In genomic region chr3:58168522-58169185, GRCm38 (mm10) we compare ENCODE assay signal across 9 mouse cellular contexts.
DNase-seq lines count a peak whose midpoint lies in the region; ATAC-seq and TF ChIP-seq lines count a peak whose summit lies in the region.
"Had no signal": no experiment of that assay in that cellular context is flagged by ENCODE, and none has a peak within 500 bp of the region (broad histone marks: within the 10 kb centered on the region; RNA-seq: fewer than 3 reads in every experiment).

No protein-coding gene starts in this region.

- H3K4me2 ChIP-seq in embryonic facial prominence, embryonic 13.5 days = 0 out of 2 replicates have a peak overlapping the region, but pooled peaks have one; percentile 0
- H3K4me2 ChIP-seq in forebrain, embryonic 15.5 days (replicated peaks) = no peak overlapping the region
- no peak overlapping the region for H3K4me2 ChIP-seq in hindbrain, embryonic 14.5 days (replicated peaks)
- H3K4me2 ChIP-seq in stomach, postnatal 0 days (replicated peaks; ENCODE audit: low read depth) = peak overlapping the region; percentile 8; the same call in 1 of the 2 replicates
- H3K4me2 ChIP-seq: liver, embryonic 13.5 days had no signal

- H3K27ac ChIP-seq in embryonic facial prominence, embryonic 13.5 days = no peak overlapping the region
- H3K27ac ChIP-seq in embryonic facial prominence, embryonic 10.5 days (replicated peaks) = no peak overlapping the region
- peak overlapping the region; percentile 48 for H3K27ac ChIP-seq in forebrain, embryonic 15.5 days (replicated peaks)
- no peak overlapping the region for H3K27ac ChIP-seq in hindbrain, embryonic 14.5 days
- H3K27ac ChIP-seq in stomach, postnatal 0 days (replicated peaks) = 0 out of 2 replicates have a peak overlapping the region, but pooled peaks have one; percentile 30
- H3K27ac ChIP-seq: liver, embryonic 13.5 days had no signal

- no peaks in the 10 kb centered on the region for H3K36me3 ChIP-seq in embryonic facial prominence, embryonic 13.5 days
- no peaks in the 10 kb centered on the region for H3K36me3 ChIP-seq in embryonic facial prominence, embryonic 10.5 days (replicated peaks)
- no peaks in the 10 kb centered on the region for H3K36me3 ChIP-seq in forebrain, embryonic 15.5 days
- H3K36me3 ChIP-seq in hindbrain, embryonic 14.5 days (replicated peaks; ENCODE audit: control insufficient read depth, insufficient read depth) = no peaks in the 10 kb centered on the region
- no peaks in the 10 kb centered on the region for H3K36me3 ChIP-seq in stomach, postnatal 0 days (ENCODE audit: control insufficient read depth, insufficient read depth, low read length)
- H3K36me3 ChIP-seq: liver, embryonic 13.5 days had no signal

- H3K9me3 ChIP-seq in embryonic facial prominence, embryonic 13.5 days = no peaks in the 10 kb centered on the region
- H3K9me3 ChIP-seq in embryonic facial prominence, embryonic 10.5 days = no peaks in the 10 kb centered on the region
- no peaks in the 10 kb centered on the region for H3K9me3 ChIP-seq in forebrain, embryonic 15.5 days
- no peaks in the 10 kb centered on the region for H3K9me3 ChIP-seq in hindbrain, embryonic 14.5 days (ENCODE audit: control insufficient read depth, low read length)
- H3K9me3 ChIP-seq in stomach, postnatal 0 days (ENCODE audit: control insufficient read depth, low read length) = no peaks in the 10 kb centered on the region
- H3K9me3 ChIP-seq: liver, embryonic 13.5 days had no signal

- no peak for TF ChIP-seq CTCF in stomach, postnatal 0 days (IDR thresholded peaks at IDR 0.05; ENCODE audit: low read depth)

- no peak for ATAC-seq in embryonic facial prominence, embryonic 13.5 days (ENCODE audit: insufficient number of reproducible peaks, insufficient read depth, low FRiP score, low TSS enrichment, low read depth)
- ATAC-seq in forebrain, embryonic 15.5 days (replicated peaks) = peak; percentile 78
- ATAC-seq in hindbrain, embryonic 14.5 days (ENCODE audit: low FRiP score) = peak; percentile 31; the same call in 1 of the 2 replicates
- ATAC-seq in stomach, postnatal 0 days (ENCODE audit: low FRiP score, low TSS enrichment) = no peak

- WGBS in embryonic facial prominence, embryonic 13.5 days = 54% methylated on average over 14 of the region's 14 CpGs
- 72% methylated on average over 14 of the region's 14 CpGs for WGBS in embryonic facial prominence, embryonic 10.5 days
- WGBS in forebrain, embryonic 15.5 days = 28% methylated on average over 14 of the region's 14 CpGs
- WGBS in hindbrain, embryonic 14.5 days = 39% methylated on average over 14 of the region's 14 CpGs
- WGBS in stomach, postnatal 0 days = 44% methylated on average over 14 of the region's 14 CpGs

- H3K4me1 ChIP-seq in embryonic facial prominence, embryonic 13.5 days = 0 out of 2 replicates have a peak, but pooled peaks cover 14% of the 10 kb centered on the region
- H3K4me1 ChIP-seq in embryonic facial prominence, embryonic 10.5 days = peaks cover 12% of the 10 kb centered on the region
- peaks cover 9% of the 10 kb centered on the region; the same call in 1 of the 2 replicates for H3K4me1 ChIP-seq in forebrain, embryonic 15.5 days
- H3K4me1 ChIP-seq in hindbrain, embryonic 14.5 days (replicated peaks; ENCODE audit: control insufficient read depth, insufficient read depth, low read length) = no peaks in the 10 kb centered on the region
- no peaks in the 10 kb centered on the region for H3K4me1 ChIP-seq in stomach, postnatal 0 days (replicated peaks; ENCODE audit: control insufficient read depth, insufficient read depth)
- H3K4me1 ChIP-seq: liver, embryonic 13.5 days had no signal

- no peaks in the 10 kb centered on the region for H3K27me3 ChIP-seq in embryonic facial prominence, embryonic 13.5 days
- H3K27me3 ChIP-seq in embryonic facial prominence, embryonic 10.5 days (replicated peaks; ENCODE audit: low read depth, poor library complexity, severe bottlenecking) = no peaks in the 10 kb centered on the region
- H3K27me3 ChIP-seq in forebrain, embryonic 15.5 days = no peaks in the 10 kb centered on the region
- no peaks in the 10 kb centered on the region for H3K27me3 ChIP-seq in hindbrain, embryonic 14.5 days (ENCODE audit: control insufficient read depth, insufficient read depth, low read length)
- H3K27me3 ChIP-seq in stomach, postnatal 0 days (ENCODE audit: control insufficient read depth, insufficient read depth, low read length) = no peaks in the 10 kb centered on the region
- H3K27me3 ChIP-seq: liver, embryonic 13.5 days had no signal

- no peak for TF ChIP-seq EP300 in stomach, postnatal 0 days (optimal IDR thresholded peaks at IDR 0.05)

- no peak overlapping the region for H3K4me3 ChIP-seq in embryonic facial prominence, embryonic 13.5 days
- no peak overlapping the region for H3K4me3 ChIP-seq in embryonic facial prominence, embryonic 10.5 days
- no peak overlapping the region for H3K4me3 ChIP-seq in forebrain, embryonic 15.5 days
- no peak overlapping the region for H3K4me3 ChIP-seq in hindbrain, embryonic 14.5 days (replicated peaks; ENCODE audit: low read length)
- no peak overlapping the region for H3K4me3 ChIP-seq in stomach, postnatal 0 days (ENCODE audit: low read depth, low read length)
- H3K4me3 ChIP-seq: liver, embryonic 13.5 days had no signal

- H3K9ac ChIP-seq in embryonic facial prominence, embryonic 13.5 days = no peak overlapping the region
- no peak overlapping the region for H3K9ac ChIP-seq in forebrain, embryonic 15.5 days (replicated peaks)
- H3K9ac ChIP-seq in hindbrain, embryonic 14.5 days = no peak overlapping the region
- no peak overlapping the region for H3K9ac ChIP-seq in stomach, postnatal 0 days (ENCODE audit: low read length)
- H3K9ac ChIP-seq: liver, embryonic 13.5 days had no signal

- DNase-seq in embryonic facial prominence, embryonic 10.5 days (ENCODE audit: low spot score) = no peak
- peak; percentile 32 to 42 for DNase-seq in adrenal gland, adult 18-20 months (ENCODE audit: low spot score in 2 of 2)
- DNase-seq in hindbrain, embryonic 14.5 days (ENCODE audit: low spot score) = peak; percentile 50
- peak; percentile 66 for DNase-seq in lung, postnatal 10 days
- DNase-seq in stomach, postnatal 0 days (ENCODE audit: low spot score) = no peak
- DNase-seq in yolk sac, embryonic 10.5 days (ENCODE audit: low spot score) = no peak
- DNase-seq: liver, embryonic 13.5 days had no signal

Comparison
In these comparisons a context has a peak if more than half of its experiments do, and no peak if none do; other contexts are left out.
1. ATAC-seq: peak in forebrain, embryonic 15.5 days (single experiment) and hindbrain, embryonic 14.5 days (single experiment); none in embryonic facial prominence, embryonic 13.5 days (single experiment) and stomach, postnatal 0 days (single experiment).
2. H3K27ac ChIP-seq: peak in forebrain, embryonic 15.5 days (single experiment) and stomach, postnatal 0 days (single experiment); none in embryonic facial prominence, embryonic 13.5 days (single experiment), embryonic facial prominence, embryonic 10.5 days (single experiment) and hindbrain, embryonic 14.5 days (single experiment).
3. H3K4me2 ChIP-seq: peak in embryonic facial prominence, embryonic 13.5 days (single experiment) and stomach, postnatal 0 days (single experiment); none in forebrain, embryonic 15.5 days (single experiment) and hindbrain, embryonic 14.5 days (single experiment).
4. DNase-seq: peak in adrenal gland, adult 18-20 months (2 of 2), hindbrain, embryonic 14.5 days (single experiment) and lung, postnatal 10 days (single experiment); none in embryonic facial prominence, embryonic 10.5 days (single experiment), stomach, postnatal 0 days (single experiment) and yolk sac, embryonic 10.5 days (single experiment).